In the genomic region with DNA sequence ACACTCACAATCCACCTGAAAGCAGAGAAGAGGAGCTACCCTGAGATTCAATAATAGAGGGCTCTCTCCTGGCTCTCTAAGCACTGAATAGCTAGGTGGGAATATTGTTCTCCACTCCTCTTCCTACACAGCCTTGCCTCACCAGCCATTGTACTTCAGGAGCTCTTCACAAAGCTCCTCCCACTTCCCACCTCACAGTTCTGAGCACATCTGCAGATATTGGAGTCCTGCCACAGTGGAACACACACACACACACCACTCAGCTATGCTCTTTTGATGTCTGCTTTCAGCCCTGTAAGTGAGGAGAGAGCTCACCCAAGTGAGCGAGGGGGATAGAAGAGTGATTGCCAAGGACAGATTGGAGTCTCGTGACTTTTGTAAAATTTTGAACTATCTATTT, we compare ENCODE assay signal across 33 mouse cellular contexts. TPM values are rescaled to one million over a fixed set of nuclear protein-coding genes. Genes with fewer than 3 reads are reported as not detected.
"Had no signal": no experiment of that assay in that cellular context is flagged by ENCODE, and none has a peak within 500 bp of the region (broad histone marks: within the 10 kb centered on the region; RNA-seq: fewer than 3 reads in every experiment).

No protein-coding gene starts in this region.

- DNase-seq: kidney, adult 18-20 months; kidney, adult 9 months; kidney, postnatal 14 days; kidney, postnatal 4 days; layer of hippocampus, adult 9-11 months; liver, embryonic 13.5 days; retina, postnatal 1 day; right cerebral cortex, postnatal 25 days; spleen, adult 18-20 months; thymus, adult 18-20 months; thymus, postnatal 36 days had no signal

- H3K4me1 ChIP-seq: liver, embryonic 13.5 days; midbrain, embryonic 10.5 days; midbrain, embryonic 13.5 days; neural tube, embryonic 13.5 days; stomach, embryonic 15.5 days had no signal

- H3K9me3 ChIP-seq: liver, embryonic 13.5 days; midbrain, embryonic 10.5 days; midbrain, embryonic 13.5 days; neural tube, embryonic 13.5 days; stomach, embryonic 15.5 days had no signal

- H3K27ac ChIP-seq: left cerebral cortex, adult 2 months; macrophage; midbrain, embryonic 10.5 days; midbrain, embryonic 13.5 days; neural tube, embryonic 13.5 days; stomach, embryonic 15.5 days had no signal

- ATAC-seq: intestine, embryonic 16.5 days; midbrain, embryonic 13.5 days; midbrain, embryonic 16.5 days had no signal

- H3K36me3 ChIP-seq: midbrain, embryonic 10.5 days; midbrain, embryonic 13.5 days; neural tube, embryonic 13.5 days; stomach, embryonic 15.5 days had no signal

- H3K9ac ChIP-seq: liver, embryonic 13.5 days; midbrain, embryonic 13.5 days; neural tube, embryonic 13.5 days; stomach, embryonic 15.5 days had no signal

- H3K27me3 ChIP-seq: midbrain, embryonic 13.5 days; neural tube, embryonic 13.5 days; stomach, embryonic 15.5 days had no signal

- H3K4me3 ChIP-seq: left cerebral cortex, adult 2 months; liver, embryonic 13.5 days; midbrain, embryonic 10.5 days; midbrain, embryonic 13.5 days; myocyte; neural tube, embryonic 13.5 days; stomach, embryonic 15.5 days had no signal

- H3K4me2 ChIP-seq: liver, embryonic 13.5 days; midbrain, embryonic 13.5 days; neural tube, embryonic 13.5 days; stomach, embryonic 15.5 days had no signal

RNA-seq across cellular contexts. Expression of a gene that starts 6.6 kb away (rescaled TPM):
- total RNA-seq: layer of hippocampus, adult 18-20 months; layer of hippocampus, postnatal 25 days; left cerebral cortex, adult 2 months; left cerebral cortex, postnatal 10 days; left cerebral cortex, postnatal 36 days; liver, adult 2 months; megakaryocyte, adult 5-6 weeks; monocyte, adult 5-6 weeks; neutrophil, adult 5-6 weeks had no signal
- polyA plus RNA-seq: kidney, embryonic 16.5 days; limb, embryonic 11.5 days; limb, embryonic 14.5 days; liver, embryonic 13.5 days; liver, embryonic 16.5 days; macrophage; midbrain, embryonic 10.5 days; midbrain, embryonic 13.5 days; midbrain, embryonic 16.5 days; myocyte; neural tube, embryonic 13.5 days had no signal

RNA-seq across cellular contexts. Expression of a gene that starts 14.0 kb away (rescaled TPM):
- total RNA-seq: layer of hippocampus, adult 18-20 months; left cerebral cortex, adult 2 months; left cerebral cortex, postnatal 36 days; liver, adult 2 months had no signal
- polyA plus RNA-seq: liver, adult 2 months; macrophage; myocyte had no signal

RNA-seq across cellular contexts. Expression of a gene that starts 14.6 kb away (rescaled TPM):
- total RNA-seq: layer of hippocampus, adult 18-20 months; left cerebral cortex, adult 2 months; left cerebral cortex, postnatal 10 days; left cerebral cortex, postnatal 36 days; liver, adult 2 months; megakaryocyte, adult 5-6 weeks; monocyte, adult 5-6 weeks; neutrophil, adult 5-6 weeks had no signal
- polyA plus RNA-seq: kidney, embryonic 16.5 days; limb, embryonic 11.5 days; limb, embryonic 14.5 days; liver, adult 2 months; liver, embryonic 13.5 days; macrophage; midbrain, embryonic 10.5 days; midbrain, embryonic 13.5 days; midbrain, embryonic 16.5 days; myocyte; neural tube, embryonic 13.5 days; urinary bladder, adult 2 months had no signal

RNA-seq across cellular contexts. Expression of a gene that starts 16.3 kb away (rescaled TPM):
- total RNA-seq: layer of hippocampus, adult 18-20 months; layer of hippocampus, postnatal 25 days; left cerebral cortex, adult 2 months; left cerebral cortex, postnatal 10 days; left cerebral cortex, postnatal 36 days; liver, adult 2 months; megakaryocyte, adult 5-6 weeks; monocyte, adult 5-6 weeks; neutrophil, adult 5-6 weeks had no signal
- polyA plus RNA-seq: liver, adult 2 months; macrophage; myocyte; urinary bladder, adult 2 months had no signal
